Mouse (Mus musculus) lung, embryonic 14.5 days (tissue): Measurements from ENCODE around the gene Dnmt3a. TPM values are rescaled to one million over a fixed set of nuclear protein-coding genes. Genes with fewer than 3 reads are reported as not detected.

Source experiments
- ATAC-seq: fragments of 200-750 bp; cut with Nextera tagmentation; 2 replicates; pipeline ENCODE4 v1.8.0; 2017; ENCODE audit warnings: mild to moderate bottlenecking, moderate TSS enrichment, moderate library complexity; ENCODE audit not compliant: insufficient read depth
- DNase-seq: peaks from one replicate; pipeline ENCODE4 v3.0.0-alpha.2; 2015
- H3K27ac ChIP-seq: fragments of 300-500 bp; sonication (generic); 2 replicates; pipeline ENCODE4 v1.5.1; 2014; ENCODE audit warnings: low read depth, mild to moderate bottlenecking, moderate library complexity
- H3K27me3 ChIP-seq: fragments of 300-500 bp; sonication (generic); 2 replicates; pipeline ENCODE4 v1.6.1; 2014; ENCODE audit warnings: low read length, control low read depth; ENCODE audit not compliant: insufficient read depth
- H3K36me3 ChIP-seq: fragments of 300-500 bp; sonication (generic); 2 replicates; pipeline ENCODE4 v1.6.1; 2014; ENCODE audit warnings: control low read depth; ENCODE audit not compliant: insufficient read depth
- H3K4me1 ChIP-seq: fragments of 300-500 bp; sonication (generic); 2 replicates; pipeline ENCODE4 v1.6.1; 2014; ENCODE audit warnings: antibody characterized with exemption, control low read depth; ENCODE audit not compliant: insufficient read depth
- H3K4me2 ChIP-seq: fragments of 300-500 bp; sonication (generic); 2 replicates; pipeline ENCODE4 v1.6.1; 2014; ENCODE audit warnings: mild to moderate bottlenecking
- H3K4me3 ChIP-seq: fragments of 300-500 bp; sonication (generic); 2 replicates; pipeline ENCODE4 v1.5.1; 2014; ENCODE audit warnings: low read depth, low read length
- H3K9ac ChIP-seq: fragments of 300-500 bp; sonication (generic); 2 replicates; pipeline ENCODE4 v1.6.1; 2014
- H3K9me3 ChIP-seq: fragments of 300-500 bp; sonication (generic); 2 replicates; pipeline ENCODE4 v1.6.1; 2016; ENCODE audit warnings: low read depth, low read length, control low read depth
- CTCF ChIP-seq: IDR thresholded peaks from 2 replicates; pipeline ENCODE4 v1.5.1; 2016; ENCODE audit warnings: antibody characterized with exemption, low read depth
- WGBS: fragments of 180-500 bp; shearing (Covaris S2); extraction: QIAGEN DNeasy Blood & Tissue Kit; methylation state at CpG from one replicate; pipeline ENCODE4 v1.1.7; 2014; 5-methylcytosine and 5-hydroxymethylcytosine counted together
- polyA plus RNA-seq: library from polyadenylated mRNA; unstranded; fragments of >200 nt; fragmentation: Nextera tagmentation; extraction: Ambion mirVana; gene quantifications from 2 replicates; pipeline ENCODE4 v1.2.1, GENCODE M21; 2014

Dnmt3a gene
- polyA plus RNA-seq, 1 experiment from 2014 or later = 95.5 TPM

GRCm38 (mm10) chr12:3866654-3867370 is 61.0 kb downstream of the Dnmt3a start:
- Histone ChIP-seq H3K4me1 (peaks cover 11% of the 10 kb centered on the region; the same call in 1 of the 2 replicates), H3K36me3 (peaks cover 75% of the 10 kb centered on the region), H3K4me3 (no peak overlapping the region), H3K27me3 (no peaks in the 10 kb centered on the region), H3K27ac (0 out of 2 replicates have a peak overlapping the region, but pooled peaks have one; percentile 4), H3K4me2 (no peak overlapping the region), H3K9ac (no peak overlapping the region), H3K9me3 (no peaks in the 10 kb centered on the region)
- TF ChIP-seq CTCF = no peak
- WGBS = 48% methylated on average over 12 of the region's 12 CpGs
- ATAC-seq (peak; percentile 62; the same call in 1 of the 2 replicates), DNase-seq (peak; percentile 88)

- no peaks in the 10 kb centered on the region for H3K27me3 ChIP-seq
- H3K9me3 ChIP-seq = no peaks in the 10 kb centered on the region
- peaks cover 74% of the 10 kb centered on the region for H3K36me3 ChIP-seq
- WGBS = 75% methylated on average over 5 of the region's 5 CpGs
- H3K27ac ChIP-seq = no peak overlapping the region
- no peak for TF ChIP-seq CTCF
- ATAC-seq (no peak), DNase-seq (no peak)
- H3K4me3 ChIP-seq = no peak overlapping the region
- no peak overlapping the region for H3K4me2 ChIP-seq
- peaks cover 13% of the 10 kb centered on the region; the same call in 1 of the 2 replicates for H3K4me1 ChIP-seq
- no peak overlapping the region for H3K9ac ChIP-seq
Measured at GRCm38 (mm10) chr12:3868115-3868514, 62.3 kb downstream of the Dnmt3a start.

GRCm38 (mm10) chr12:3868676-3869458 is 63.1 kb downstream of the Dnmt3a start:
- H3K27me3 ChIP-seq = no peaks in the 10 kb centered on the region
- no peak for ATAC-seq
- H3K4me2 ChIP-seq = no peak overlapping the region
- DNase-seq = no peak
- H3K36me3 ChIP-seq = peaks cover 80% of the 10 kb centered on the region
- WGBS = 61% methylated on average over 7 of the region's 7 CpGs
- no peak for TF ChIP-seq CTCF
- H3K9ac ChIP-seq = no peak overlapping the region
- H3K4me1 ChIP-seq = peaks cover 13% of the 10 kb centered on the region; the same call in 1 of the 2 replicates
- no peak overlapping the region for H3K4me3 ChIP-seq
- peak overlapping the region; percentile 24; the same call in 1 of the 2 replicates for H3K27ac ChIP-seq
- no peaks in the 10 kb centered on the region for H3K9me3 ChIP-seq

GRCm38 (mm10) chr12:3870024-3870423 is 64.2 kb downstream of the Dnmt3a start:
- H3K4me3 ChIP-seq = no peak overlapping the region
- H3K36me3 ChIP-seq = peaks cover 82% of the 10 kb centered on the region
- 78% methylated on average over 5 of the region's 5 CpGs for WGBS
- H3K9ac ChIP-seq = no peak overlapping the region
- ATAC-seq = no peak
- H3K27me3 ChIP-seq = no peaks in the 10 kb centered on the region
- H3K9me3 ChIP-seq = no peaks in the 10 kb centered on the region
- H3K27ac ChIP-seq = peak overlapping the region; percentile 9; the same call in 1 of the 2 replicates
- TF ChIP-seq CTCF = no peak
- no peak for DNase-seq
- peaks cover 13% of the 10 kb centered on the region; the same call in 1 of the 2 replicates for H3K4me1 ChIP-seq
- H3K4me2 ChIP-seq = no peak overlapping the region

- 21% methylated on average over 16 of the region's 19 CpGs for WGBS
- Histone ChIP-seq H3K4me3 (no peak overlapping the region), H3K4me1 (peaks cover 13% of the 10 kb centered on the region; the same call in 1 of the 2 replicates), H3K9me3 (no peaks in the 10 kb centered on the region), H3K36me3 (peaks cover 78% of the 10 kb centered on the region), H3K27ac (peak overlapping the region; percentile 28; the same call in 1 of the 2 replicates), H3K27me3 (no peaks in the 10 kb centered on the region), H3K9ac (no peak overlapping the region), H3K4me2 (peak overlapping the region; percentile 27; the same call in 1 of the 2 replicates)
- DNase-seq (peak; percentile 67), ATAC-seq (peak; percentile 48)
- TF ChIP-seq CTCF = peak; percentile 44
Measured at GRCm38 (mm10) chr12:3870859-3871462, 65.2 kb downstream of the Dnmt3a start.

- H3K27me3 ChIP-seq = no peaks in the 10 kb centered on the region
- 30% methylated on average over 15 of the region's 15 CpGs for WGBS
- peaks cover 6% of the 10 kb centered on the region; the same call in 1 of the 2 replicates for H3K4me1 ChIP-seq
- no peak overlapping the region for H3K4me3 ChIP-seq
- H3K4me2 ChIP-seq = no peak overlapping the region
- DNase-seq (peak; percentile 90), ATAC-seq (peak; percentile 45; the same call in 1 of the 2 replicates)
- H3K9ac ChIP-seq = no peak overlapping the region
- peak; percentile 63 for TF ChIP-seq CTCF
- peak overlapping the region; percentile 43; the same call in 1 of the 2 replicates for H3K27ac ChIP-seq
- no peaks in the 10 kb centered on the region for H3K9me3 ChIP-seq
- peaks cover 78% of the 10 kb centered on the region for H3K36me3 ChIP-seq
Measured at GRCm38 (mm10) chr12:3871637-3872036, 65.8 kb downstream of the Dnmt3a start.
